Mouse (Mus musculus) mouse trophoblast stem cell (cell line): ENCODE measurements around the gene Sla2.
"Not testable (repeated sequence)": the region's sequence is repeated elsewhere in the genome, so short reads cannot be mapped to it uniquely, and the experiment has no call there.

Experiments used
- in situ Hi-C, 2 experiments: fragments of 300-500 bp; cut with MseI, MboI; formaldehyde crosslinking; loops; 2 replicates in 1 of 2; 3 replicates in 1 of 2; pipeline ENCODE4 v1.15.1; 2025

The Sla2 gene

GRCm38 (mm10) chr2:156887017-156887416 lies at the start of gene Sla2:
Gene Sla2, minus strand, starts transcription at chr2:156887192.
- in situ Hi-C loops: no loop called here

GRCm38 (mm10) chr2:156935005-156935404 lies 48.0 kb upstream of the Sla2 start:
- in situ Hi-C loops: no loop called here

GRCm38 (mm10) chr2:156933426-156933825 lies 46.4 kb upstream of the Sla2 start:
- in situ Hi-C loops: no loop called here

GRCm38 (mm10) chr2:156931421-156931820 lies 44.4 kb upstream of the Sla2 start:
- in situ Hi-C loops: no loop called here

GRCm38 (mm10) chr2:156930549-156930948 lies 43.6 kb upstream of the Sla2 start:
- in situ Hi-C loops: no loop called here

GRCm38 (mm10) chr2:156929519-156930120 lies 42.6 kb upstream of the Sla2 start:
- in situ Hi-C loops: no loop called here

- in situ Hi-C loops: no loop called here
Measured at GRCm38 (mm10) chr2:156928606-156929005, 41.6 kb upstream of the Sla2 start.

- in situ Hi-C loops: no loop called here
Measured at GRCm38 (mm10) chr2:156927663-156928062, 40.7 kb upstream of the Sla2 start.

- in situ Hi-C loops: not testable (repeated sequence)
Measured at GRCm38 (mm10) chr2:156925611-156926010, 38.6 kb upstream of the Sla2 start.

GRCm38 (mm10) chr2:156925075-156925474 lies 38.1 kb upstream of the Sla2 start:
- in situ Hi-C loops: not testable (repeated sequence)

GRCm38 (mm10) chr2:156924210-156924898 lies 37.4 kb upstream of the Sla2 start:
- in situ Hi-C loops: no loop called here

GRCm38 (mm10) chr2:156923057-156923456 lies 36.1 kb upstream of the Sla2 start:
- in situ Hi-C loops: no loop called here

GRCm38 (mm10) chr2:156919796-156920195 lies 32.8 kb upstream of the Sla2 start:
- in situ Hi-C loops: no loop called here

GRCm38 (mm10) chr2:156919191-156919590 lies 32.2 kb upstream of the Sla2 start:
- in situ Hi-C loops: not testable (repeated sequence)

GRCm38 (mm10) chr2:156918562-156918961 lies 31.6 kb upstream of the Sla2 start:
- in situ Hi-C loops: no loop called here

GRCm38 (mm10) chr2:156916419-156917125 lies 29.6 kb upstream of the Sla2 start:
- in situ Hi-C loops: no loop called here

GRCm38 (mm10) chr2:156915559-156915958 lies 28.6 kb upstream of the Sla2 start:
- in situ Hi-C loops: no loop called here

GRCm38 (mm10) chr2:156913191-156913590 lies 26.2 kb upstream of the Sla2 start:
- in situ Hi-C loops: no loop called here

GRCm38 (mm10) chr2:156905931-156906330 lies 18.9 kb upstream of the Sla2 start:
- in situ Hi-C loops: loop anchor here in 1 of 2 experiments (10.0 kb wide), 1 partner anchor 129 kb away; no protein-coding TSS in a partner anchor

GRCm38 (mm10) chr2:156904976-156905717 lies 18.2 kb upstream of the Sla2 start:
- in situ Hi-C loops: loop anchor here in 1 of 2 experiments (10.0 kb wide), 1 partner anchor 130 kb away; no protein-coding TSS in a partner anchor

GRCm38 (mm10) chr2:156903367-156903766 lies 16.4 kb upstream of the Sla2 start:
- in situ Hi-C loops: loop anchor here in 1 of 2 experiments (10.0 kb wide), 1 partner anchor 131 kb away; no protein-coding TSS in a partner anchor

GRCm38 (mm10) chr2:156902411-156902810 lies 15.4 kb upstream of the Sla2 start:
- in situ Hi-C loops: loop anchor here in 1 of 2 experiments (10.0 kb wide), 1 partner anchor 132 kb away; no protein-coding TSS in a partner anchor
